ENCODE assay signal across 8 mouse cellular contexts in the genomic region with DNA sequence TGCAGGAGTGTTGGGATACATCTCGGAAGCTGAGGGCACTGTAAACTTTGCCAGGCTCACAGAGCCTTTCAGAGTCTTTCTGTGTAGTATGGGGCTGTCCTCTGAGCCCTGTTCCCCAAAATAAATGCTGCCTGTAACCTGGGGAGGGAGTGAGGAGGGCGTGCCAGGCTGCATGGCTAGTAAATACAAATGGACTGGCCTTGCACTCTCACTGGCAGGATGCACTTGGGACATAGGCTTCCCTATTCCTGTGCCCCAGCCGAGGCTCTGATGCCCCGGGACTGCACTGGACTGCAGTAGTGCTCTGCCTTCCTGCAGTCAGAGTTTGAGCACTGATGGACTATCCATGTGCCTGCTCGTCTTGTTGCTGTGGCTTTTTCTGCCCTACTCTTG. TPM values are rescaled to one million over a fixed set of nuclear protein-coding genes. Genes with fewer than 3 reads are reported as not detected.
DNase-seq lines count a peak whose midpoint lies in the region; ATAC-seq and TF ChIP-seq lines count a peak whose summit lies in the region.

No protein-coding gene starts in this region.

- ATAC-seq in lung, embryonic 14.5 days (ENCODE audit: insufficient read depth), result no peak
- ATAC-seq in forebrain, embryonic 12.5 days (ENCODE audit: low FRiP score), result no peak
- no peak for ATAC-seq in limb, embryonic 12.5 days (ENCODE audit: insufficient number of reproducible peaks, insufficient read depth, low FRiP score, low TSS enrichment, low read depth)

- peak overlapping the region; percentile 100 for H3K27ac ChIP-seq in lung, embryonic 14.5 days (ENCODE audit: low read depth)
- H3K27ac ChIP-seq in forebrain, embryonic 12.5 days, result peak overlapping the region; percentile 98
- peak overlapping the region; percentile 100 for H3K27ac ChIP-seq in limb, embryonic 12.5 days
- H3K27ac ChIP-seq in small intestine, adult 2 months (ENCODE audit: insufficient read depth, low read depth, low read length), result peak overlapping the region; percentile 95

- DNase-seq in lung, embryonic 14.5 days, result peak; percentile 24
- DNase-seq in lung, postnatal 4 days, result no peak
- no peak for DNase-seq in right cerebral cortex, adult 2 months (ENCODE audit: low spot score in 2 of 2)
- no peak for DNase-seq in MN1 (ENCODE audit: low spot score)
- no peak for DNase-seq in left cerebral cortex, adult 8-10 months (ENCODE audit: low spot score in 2 of 2)

- H3K4me3 ChIP-seq in lung, embryonic 14.5 days (ENCODE audit: low read depth, low read length), result peak overlapping the region; percentile 41
- no peak overlapping the region for H3K4me3 ChIP-seq in forebrain, embryonic 12.5 days (replicated peaks)
- peak overlapping the region; percentile 22 for H3K4me3 ChIP-seq in limb, embryonic 12.5 days (replicated peaks)
- peak overlapping the region; percentile 54 for H3K4me3 ChIP-seq in small intestine, adult 2 months (ENCODE audit: low read depth, low read length)

- peak overlapping the region; percentile 80 for H3K4me2 ChIP-seq in lung, embryonic 14.5 days
- peak overlapping the region; percentile 43 for H3K4me2 ChIP-seq in forebrain, embryonic 12.5 days
- peak overlapping the region; percentile 55 for H3K4me2 ChIP-seq in limb, embryonic 12.5 days

- no peak for TF ChIP-seq CTCF in lung, embryonic 14.5 days (IDR thresholded peaks at IDR 0.05; ENCODE audit: low read depth)
- TF ChIP-seq CTCF in small intestine, adult 2 months (IDR thresholded peaks at IDR 0.05; ENCODE audit: extremely low read depth, insufficient read length, insufficient replicate concordance, low read depth, low read length), result no peak

- no peaks in the 10 kb centered on the region for H3K27me3 ChIP-seq in lung, embryonic 14.5 days (ENCODE audit: insufficient read depth, low read length)
- H3K27me3 ChIP-seq in forebrain, embryonic 12.5 days, result no peaks in the 10 kb centered on the region
- no peaks in the 10 kb centered on the region for H3K27me3 ChIP-seq in limb, embryonic 12.5 days
- H3K27me3 ChIP-seq in small intestine, adult 2 months (ENCODE audit: control insufficient read depth, insufficient read depth, low read length), result no peaks in the 10 kb centered on the region

- TF ChIP-seq POLR2A in small intestine, adult 2 months (IDR thresholded peaks at IDR 0.05; ENCODE audit: low read depth, low read length), result no peak

- 18% methylated on average over 5 of the region's 5 CpGs for WGBS in lung, embryonic 14.5 days
- 52% methylated on average over 5 of the region's 5 CpGs for WGBS in forebrain, embryonic 12.5 days
- WGBS in limb, embryonic 12.5 days, result 50% methylated on average over 5 of the region's 5 CpGs
- 69% methylated on average over 5 of the region's 5 CpGs for WGBS in small intestine, adult 2 months

- peaks cover 69% of the 10 kb centered on the region for H3K36me3 ChIP-seq in lung, embryonic 14.5 days (ENCODE audit: insufficient read depth)
- peaks cover 67% of the 10 kb centered on the region for H3K36me3 ChIP-seq in forebrain, embryonic 12.5 days (replicated peaks)
- H3K36me3 ChIP-seq in limb, embryonic 12.5 days, result peaks cover 82% of the 10 kb centered on the region
- peaks cover 47% of the 10 kb centered on the region for H3K36me3 ChIP-seq in small intestine, adult 2 months (ENCODE audit: control insufficient read depth, insufficient read depth, low read length)

- H3K4me1 ChIP-seq in lung, embryonic 14.5 days (ENCODE audit: insufficient read depth), result peaks cover 57% of the 10 kb centered on the region
- H3K4me1 ChIP-seq in forebrain, embryonic 12.5 days, result peaks cover 48% of the 10 kb centered on the region
- peaks cover 71% of the 10 kb centered on the region for H3K4me1 ChIP-seq in limb, embryonic 12.5 days (replicated peaks)
- H3K4me1 ChIP-seq in small intestine, adult 2 months (ENCODE audit: control insufficient read depth, insufficient read depth, insufficient read length, low read length), result peaks cover 18% of the 10 kb centered on the region

- H3K9ac ChIP-seq in lung, embryonic 14.5 days, result peak overlapping the region; percentile 64
- H3K9ac ChIP-seq in forebrain, embryonic 12.5 days, result peak overlapping the region; percentile 55
- peak overlapping the region; percentile 52 for H3K9ac ChIP-seq in limb, embryonic 12.5 days (replicated peaks)

- H3K9me3 ChIP-seq in lung, embryonic 14.5 days (ENCODE audit: low read depth, low read length), result no peaks in the 10 kb centered on the region
- H3K9me3 ChIP-seq in forebrain, embryonic 12.5 days, result no peaks in the 10 kb centered on the region
- no peaks in the 10 kb centered on the region for H3K9me3 ChIP-seq in limb, embryonic 12.5 days

RNA-seq across cellular contexts. Expression of a gene that starts 26.7 kb away (rescaled TPM):
- polyA plus RNA-seq in lung, embryonic 14.5 days (2014; fragmentation: Nextera tagmentation; extraction: Ambion mirVana), result 85.7 and 95.5 TPM in 2 replicates
- 131 and 144 TPM in 2 replicates for polyA plus RNA-seq in forebrain, embryonic 12.5 days (2016; fragmentation: Nextera tagmentation; extraction: Ambion mirVana)
- polyA plus RNA-seq in limb, embryonic 12.5 days (2016; fragmentation: Nextera tagmentation; extraction: Ambion mirVana), result 154 and 155 TPM in 2 replicates
- 55.4 and 102 TPM in 2 replicates for polyA plus RNA-seq in small intestine, adult 2 months (2012; rRNA removed)
- total RNA-seq in left cerebral cortex, adult 8-10 months (2022), result 100 to 1,000 TPM; 174 to 191 (median 186) TPM

RNA-seq across cellular contexts. Expression of a gene that starts 26.9 kb away (rescaled TPM):
- 28.0 and 30.3 TPM in 2 replicates for polyA plus RNA-seq in lung, embryonic 14.5 days (2014; fragmentation: Nextera tagmentation; extraction: Ambion mirVana)
- polyA plus RNA-seq in forebrain, embryonic 12.5 days (2016; fragmentation: Nextera tagmentation; extraction: Ambion mirVana), result 22.5 and 23.0 TPM in 2 replicates
- 24.4 and 27.5 TPM in 2 replicates for polyA plus RNA-seq in limb, embryonic 12.5 days (2016; fragmentation: Nextera tagmentation; extraction: Ambion mirVana)
- polyA plus RNA-seq in small intestine, adult 2 months (2012; rRNA removed), result 77.8 and 176 TPM in 2 replicates
- total RNA-seq in left cerebral cortex, adult 8-10 months (2022), result 10 to 100 TPM; 52.0 to 65.8 (median 62.6) TPM

RNA-seq across cellular contexts. Expression of a gene that starts 31.5 kb away (rescaled TPM):
- 4.7 and 4.9 TPM in 2 replicates for polyA plus RNA-seq in lung, embryonic 14.5 days (2014; fragmentation: Nextera tagmentation; extraction: Ambion mirVana)
- 2.3 and 2.7 TPM in 2 replicates for polyA plus RNA-seq in forebrain, embryonic 12.5 days (2016; fragmentation: Nextera tagmentation; extraction: Ambion mirVana)
- polyA plus RNA-seq in limb, embryonic 12.5 days (2016; fragmentation: Nextera tagmentation; extraction: Ambion mirVana), result 3.6 and 4.5 TPM in 2 replicates
- polyA plus RNA-seq in small intestine, adult 2 months (2012; rRNA removed), result 11.5 and 13.4 TPM in 2 replicates
- 10 to 100 TPM; 18.3 to 21.6 (median 19.8) TPM for total RNA-seq in left cerebral cortex, adult 8-10 months (2022)

RNA-seq across cellular contexts. Expression of a gene that starts 50.4 kb away (rescaled TPM):
- 32.6 and 34.2 TPM in 2 replicates for polyA plus RNA-seq in lung, embryonic 14.5 days (2014; fragmentation: Nextera tagmentation; extraction: Ambion mirVana)
- 51.4 and 52.3 TPM in 2 replicates for polyA plus RNA-seq in forebrain, embryonic 12.5 days (2016; fragmentation: Nextera tagmentation; extraction: Ambion mirVana)
- 33.2 and 39.1 TPM in 2 replicates for polyA plus RNA-seq in limb, embryonic 12.5 days (2016; fragmentation: Nextera tagmentation; extraction: Ambion mirVana)
- polyA plus RNA-seq in small intestine, adult 2 months (2012; rRNA removed), result 62.0 and 199 TPM in 2 replicates
- total RNA-seq in left cerebral cortex, adult 8-10 months (2022), result 10 to 100 TPM; 22.2 to 30.1 (median 27.3) TPM
